Mouse (Mus musculus) hindbrain, embryonic 15.5 days (tissue): Measurements from ENCODE around the gene Lrrfip1. TPM values are rescaled to one million over a fixed set of nuclear protein-coding genes. Genes with fewer than 3 reads are reported as not detected.
A peak's percentile ranks its signal among the peaks of the same experiment; 100 is the strongest.

ENCODE experiments used
- ATAC-seq: fragments of 200-750 bp; cut with Nextera tagmentation; 2 replicates; pipeline ENCODE4 v1.8.0; 2017; ENCODE audit warnings: low read depth, moderate number of reproducible peaks, moderate TSS enrichment; ENCODE audit not compliant: low FRiP score
- H3K27ac ChIP-seq: fragments of 300-500 bp; sonication (generic); replicated peaks from 2 replicates; pipeline ENCODE4 v1.5.1; 2015; ENCODE audit warnings: mild to moderate bottlenecking, inconsistent platforms
- H3K27me3 ChIP-seq: fragments of 300-500 bp; sonication (generic); 2 replicates; pipeline ENCODE4 v1.6.1; 2015; ENCODE audit warnings: control low read depth, inconsistent platforms
- H3K36me3 ChIP-seq: fragments of 300-500 bp; sonication (generic); 2 replicates; pipeline ENCODE4 v1.6.1; 2015; ENCODE audit warnings: control low read depth, inconsistent platforms
- H3K4me1 ChIP-seq: fragments of 300-500 bp; sonication (generic); replicated peaks from 2 replicates; pipeline ENCODE4 v1.6.1; 2015; ENCODE audit warnings: control low read depth, inconsistent platforms
- H3K4me2 ChIP-seq: fragments of 300-500 bp; sonication (generic); 2 replicates; pipeline ENCODE4 v1.6.1; 2015; ENCODE audit warnings: moderate library complexity, mild to moderate bottlenecking, inconsistent platforms
- H3K4me3 ChIP-seq: fragments of 300-500 bp; sonication (generic); 2 replicates; pipeline ENCODE4 v1.5.1; 2015; ENCODE audit warnings: mild to moderate bottlenecking, inconsistent platforms
- H3K9ac ChIP-seq: fragments of 300-500 bp; sonication (generic); 2 replicates; pipeline ENCODE4 v1.6.1; 2015; ENCODE audit warnings: inconsistent platforms
- H3K9me3 ChIP-seq: fragments of 300-500 bp; sonication (generic); 2 replicates; pipeline ENCODE4 v1.6.1; 2016; ENCODE audit warnings: control low read depth, inconsistent platforms
- WGBS: fragments of 180-500 bp; shearing (Covaris S2); methylation state at CpG from one replicate; pipeline ENCODE4 v1.1.7; 2015; 5-methylcytosine and 5-hydroxymethylcytosine counted together
- polyA plus RNA-seq: library from polyadenylated mRNA; unstranded; fragments of >200 nt; fragmentation: Nextera tagmentation; extraction: Ambion mirVana; gene quantifications from 2 replicates; pipeline ENCODE4 v1.2.1, GENCODE M21; 2015

Lrrfip1 gene
- polyA plus RNA-seq, 1 experiment from 2014 or later, result 41.5 TPM

- Histone ChIP-seq H3K4me3 (no peak overlapping the region), H3K36me3 (no peaks in the 10 kb centered on the region), H3K4me1 (0 out of 2 replicates have a peak, but pooled peaks cover 4% of the 10 kb centered on the region), H3K27ac (no peak overlapping the region), H3K9ac (no peak overlapping the region), H3K4me2 (no peak overlapping the region), H3K9me3 (no peaks in the 10 kb centered on the region), H3K27me3 (no peaks in the 10 kb centered on the region)
- no peak for ATAC-seq
- WGBS, result 88% methylated on average over 3 of the region's 3 CpGs
These were observed 12.8 kb downstream of the Lrrfip1 start for GRCm38 (mm10) chr1:91011336-91011735.

DNA sequence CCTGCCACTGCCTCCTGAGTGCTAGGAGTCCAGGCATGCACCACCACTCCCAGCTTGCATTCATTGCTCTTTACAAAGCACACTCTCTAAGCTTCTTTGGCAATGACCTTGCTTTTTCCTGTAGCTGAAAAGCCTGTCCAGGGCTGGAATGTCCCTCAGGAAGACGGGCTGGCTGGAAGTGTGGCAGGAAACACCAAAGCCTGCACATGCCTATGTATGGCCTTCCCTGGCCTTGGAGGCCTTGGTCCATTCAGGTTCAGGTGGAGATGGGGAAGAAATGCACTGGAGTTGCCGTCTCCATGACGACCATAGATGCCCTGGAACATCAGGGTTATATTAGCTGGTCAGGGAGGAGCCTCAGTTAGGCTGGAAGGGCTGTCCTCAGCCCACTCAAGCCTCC lies 15.3 kb downstream of the Lrrfip1 start:
- 74% methylated on average over 3 of the region's 3 CpGs for WGBS
- H3K9me3 ChIP-seq, result no peaks in the 10 kb centered on the region
- H3K36me3 ChIP-seq, result no peaks in the 10 kb centered on the region
- H3K27me3 ChIP-seq, result no peaks in the 10 kb centered on the region
- H3K4me1 ChIP-seq, result peaks cover 17% of the 10 kb centered on the region
- no peak for ATAC-seq
- H3K9ac ChIP-seq, result no peak overlapping the region
- no peak overlapping the region for H3K27ac ChIP-seq
- H3K4me2 ChIP-seq, result no peak overlapping the region
- no peak overlapping the region for H3K4me3 ChIP-seq

- Histone ChIP-seq H3K36me3 (no peaks in the 10 kb centered on the region), H3K4me3 (no peak overlapping the region), H3K4me1 (peaks cover 17% of the 10 kb centered on the region), H3K27me3 (no peaks in the 10 kb centered on the region), H3K9ac (no peak overlapping the region), H3K4me2 (no peak overlapping the region), H3K27ac (no peak overlapping the region), H3K9me3 (no peaks in the 10 kb centered on the region)
- WGBS, result 67% methylated on average over 7 of the region's 7 CpGs
- no peak for ATAC-seq
These were observed 17.0 kb downstream of the Lrrfip1 start for GRCm38 (mm10) chr1:91015571-91015970.

DNA sequence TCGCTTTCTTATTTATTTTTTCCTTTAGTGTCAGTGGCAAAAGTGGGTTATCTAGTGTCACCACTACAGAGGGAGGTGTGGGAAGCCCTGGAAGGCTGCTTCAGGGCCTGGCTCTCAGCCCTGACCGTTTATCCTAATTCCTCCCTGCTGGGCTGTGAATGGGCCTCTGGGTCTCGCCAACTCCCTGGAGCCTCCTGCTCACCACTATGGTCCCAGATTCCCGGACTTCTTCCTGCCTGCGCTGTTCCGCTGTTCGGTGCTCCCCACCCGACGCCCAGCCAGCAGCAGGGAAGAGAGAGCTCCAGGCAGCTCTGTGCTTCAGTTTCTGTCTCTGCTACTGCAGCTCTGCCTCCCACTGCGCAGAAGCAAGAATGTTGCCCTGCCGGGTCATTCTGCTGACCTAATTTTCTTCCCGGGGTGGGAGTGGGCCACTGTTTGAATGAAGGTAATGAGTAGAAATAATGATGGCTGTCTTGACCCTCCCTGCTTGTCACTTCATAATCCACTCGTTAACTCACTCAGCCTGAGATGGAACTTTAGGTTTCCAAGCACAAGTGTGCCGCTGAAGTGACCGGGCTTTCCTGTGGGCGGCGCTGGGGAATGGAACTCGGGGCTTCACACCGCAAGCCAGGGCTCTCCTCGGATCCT lies 18.7 kb downstream of the Lrrfip1 start:
- Histone ChIP-seq H3K4me1 (peaks cover 15% of the 10 kb centered on the region), H3K9ac (no peak overlapping the region), H3K36me3 (no peaks in the 10 kb centered on the region), H3K4me2 (peak overlapping the region; percentile 34), H3K27ac (0 out of 2 replicates have a peak overlapping the region, but pooled peaks have one; percentile 10), H3K27me3 (no peaks in the 10 kb centered on the region), H3K4me3 (no peak overlapping the region), H3K9me3 (no peaks in the 10 kb centered on the region)
- WGBS, result 14% methylated on average over 20 of the region's 20 CpGs
- ATAC-seq, result no peak

DNA sequence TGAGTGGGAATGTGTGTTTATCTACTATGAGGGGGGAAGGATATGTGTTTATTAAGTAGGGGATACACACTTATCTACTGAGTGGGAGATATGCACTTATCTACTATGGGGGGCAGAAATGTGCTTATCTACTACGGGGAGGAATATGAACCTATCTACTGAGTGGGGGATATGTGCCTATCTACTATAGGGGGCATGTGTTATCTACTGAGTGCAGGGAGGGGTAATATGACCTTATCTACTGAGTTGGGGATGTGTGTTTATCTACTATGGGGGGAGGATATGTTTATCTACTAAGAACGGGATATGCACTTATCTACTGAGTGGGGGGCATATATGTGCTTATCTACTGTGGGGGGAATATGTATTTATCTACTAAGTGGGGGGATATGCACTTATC lies 20.8 kb downstream of the Lrrfip1 start:
- Histone ChIP-seq H3K4me2 (no peak overlapping the region), H3K36me3 (no peaks in the 10 kb centered on the region), H3K4me1 (peaks cover 17% of the 10 kb centered on the region), H3K27ac (no peak overlapping the region), H3K9ac (no peak overlapping the region), H3K9me3 (no peaks in the 10 kb centered on the region), H3K27me3 (no peaks in the 10 kb centered on the region), H3K4me3 (no peak overlapping the region)
- 95% methylated on average over 2 of the region's 2 CpGs for WGBS
- ATAC-seq, result no peak

- Histone ChIP-seq H3K9me3 (no peaks in the 10 kb centered on the region), H3K36me3 (peaks cover 8% of the 10 kb centered on the region; the same call in 1 of the 2 replicates), H3K4me1 (peaks cover 17% of the 10 kb centered on the region), H3K27me3 (no peaks in the 10 kb centered on the region), H3K9ac (no peak overlapping the region), H3K4me2 (no peak overlapping the region), H3K27ac (no peak overlapping the region), H3K4me3 (no peak overlapping the region)
- 61% methylated on average over 3 of the region's 3 CpGs for WGBS
- ATAC-seq, result no peak
These were observed 22.8 kb downstream of the Lrrfip1 start for GRCm38 (mm10) chr1:91021304-91021703.

GRCm38 (mm10) chr1:91022157-91022895 lies 23.8 kb downstream of the Lrrfip1 start:
- H3K4me3 ChIP-seq, result no peak overlapping the region
- WGBS, result 80% methylated on average over 11 of the region's 11 CpGs
- H3K27me3 ChIP-seq, result no peaks in the 10 kb centered on the region
- no peak overlapping the region for H3K27ac ChIP-seq
- no peak for ATAC-seq
- no peak overlapping the region for H3K9ac ChIP-seq
- no peak overlapping the region for H3K4me2 ChIP-seq
- H3K9me3 ChIP-seq, result no peaks in the 10 kb centered on the region
- peaks cover 8% of the 10 kb centered on the region for H3K4me1 ChIP-seq
- H3K36me3 ChIP-seq, result peaks cover 8% of the 10 kb centered on the region; the same call in 1 of the 2 replicates

- no peak overlapping the region for H3K27ac ChIP-seq
- no peaks in the 10 kb centered on the region for H3K27me3 ChIP-seq
- 0 out of 2 replicates have a peak, but pooled peaks cover 4% of the 10 kb centered on the region for H3K4me1 ChIP-seq
- no peaks in the 10 kb centered on the region for H3K9me3 ChIP-seq
- H3K36me3 ChIP-seq, result peaks cover 8% of the 10 kb centered on the region; the same call in 1 of the 2 replicates
- no peak overlapping the region for H3K4me2 ChIP-seq
- H3K4me3 ChIP-seq, result no peak overlapping the region
- no peak for ATAC-seq
- no peak overlapping the region for H3K9ac ChIP-seq
- 90% methylated on average over 5 of the region's 5 CpGs for WGBS
These were observed 24.7 kb downstream of the Lrrfip1 start for GRCm38 (mm10) chr1:91023230-91023629.

- 0 out of 2 replicates have a peak, but pooled peaks cover 4% of the 10 kb centered on the region for H3K4me1 ChIP-seq
These were observed 25.4 kb downstream of the Lrrfip1 start for GRCm38 (mm10) chr1:91023960-91024359.

DNA sequence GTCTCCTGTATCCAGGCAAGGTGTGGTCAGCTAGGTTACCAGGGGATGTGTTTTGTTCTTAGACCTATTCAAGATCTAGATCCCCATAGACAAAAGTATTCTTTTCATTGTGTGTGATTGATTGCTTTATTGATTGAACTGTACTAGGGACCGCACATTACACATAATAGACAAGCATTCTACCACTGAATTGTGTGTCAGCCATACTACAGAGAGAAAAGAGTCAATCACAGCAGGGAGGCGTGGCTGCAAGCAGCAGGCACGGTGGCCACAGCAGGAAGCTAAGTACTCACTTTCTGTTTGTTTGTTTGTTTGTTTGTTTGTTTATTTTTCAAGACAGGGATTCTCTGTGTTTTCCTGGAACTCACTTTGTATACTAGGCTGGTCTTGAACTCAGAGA lies 25.9 kb downstream of the Lrrfip1 start:
- no peak overlapping the region for H3K4me3 ChIP-seq
- H3K9me3 ChIP-seq, result no peaks in the 10 kb centered on the region
- WGBS, result 43% methylated on average over 3 of the region's 3 CpGs
- H3K27me3 ChIP-seq, result no peaks in the 10 kb centered on the region
- 0 out of 2 replicates have a peak, but pooled peaks cover 4% of the 10 kb centered on the region for H3K4me1 ChIP-seq
- no peak overlapping the region for H3K27ac ChIP-seq
- H3K4me2 ChIP-seq, result no peak overlapping the region
- H3K36me3 ChIP-seq, result peaks cover 8% of the 10 kb centered on the region; the same call in 1 of the 2 replicates
- ATAC-seq, result no peak
- H3K9ac ChIP-seq, result no peak overlapping the region

More at GRCm38 (mm10) chr1:91023960-91024359, 25.4 kb downstream of the Lrrfip1 start:
- H3K4me2 ChIP-seq, result no peak overlapping the region
- no peak overlapping the region for H3K27ac ChIP-seq
- no peaks in the 10 kb centered on the region for H3K27me3 ChIP-seq
- no peak overlapping the region for H3K4me3 ChIP-seq
- no peaks in the 10 kb centered on the region for H3K9me3 ChIP-seq
- peaks cover 8% of the 10 kb centered on the region; the same call in 1 of the 2 replicates for H3K36me3 ChIP-seq
- no peak overlapping the region for H3K9ac ChIP-seq
- WGBS, result 85% methylated on average over 9 of the region's 9 CpGs
- no peak for ATAC-seq

- H3K9me3 ChIP-seq, result no peaks in the 10 kb centered on the region
- H3K9ac ChIP-seq, result no peak overlapping the region
- no peak overlapping the region for H3K4me3 ChIP-seq
- H3K4me2 ChIP-seq, result no peak overlapping the region
- 0 out of 2 replicates have a peak, but pooled peaks cover 4% of the 10 kb centered on the region for H3K4me1 ChIP-seq
- no peak overlapping the region for H3K27ac ChIP-seq
- peaks cover 8% of the 10 kb centered on the region; the same call in 1 of the 2 replicates for H3K36me3 ChIP-seq
- no peaks in the 10 kb centered on the region for H3K27me3 ChIP-seq
- no peak for ATAC-seq
- WGBS, result 91% methylated on average over 2 of the region's 2 CpGs
These were observed 28.4 kb downstream of the Lrrfip1 start for GRCm38 (mm10) chr1:91026945-91027344.

DNA sequence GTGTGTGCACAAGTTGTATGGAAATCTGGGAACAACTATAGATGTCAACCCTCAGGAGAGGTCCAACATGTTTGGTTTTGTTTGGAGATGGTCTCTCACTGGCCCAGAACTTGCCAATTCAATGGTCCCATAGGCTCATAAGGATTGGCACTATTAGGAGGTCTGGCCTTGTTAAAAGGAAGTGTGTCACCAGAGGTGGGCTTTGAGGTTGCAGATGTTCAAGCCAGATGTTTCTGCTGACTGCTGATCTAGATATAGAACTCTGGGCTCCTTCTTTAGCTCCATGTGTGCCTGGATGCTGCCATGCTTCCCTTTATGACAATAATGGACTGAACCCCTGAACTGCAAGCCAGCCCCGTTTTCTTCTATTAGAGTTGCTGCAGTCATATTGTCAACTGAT lies 31.8 kb downstream of the Lrrfip1 start:
- no peak for ATAC-seq
- Histone ChIP-seq H3K27me3 (no peaks in the 10 kb centered on the region), H3K4me2 (no peak overlapping the region), H3K9ac (no peak overlapping the region), H3K9me3 (no peaks in the 10 kb centered on the region), H3K36me3 (peaks cover 8% of the 10 kb centered on the region; the same call in 1 of the 2 replicates), H3K4me1 (no peaks in the 10 kb centered on the region), H3K27ac (no peak overlapping the region), H3K4me3 (no peak overlapping the region)
- WGBS, result 97% methylated on average over 1 of the region's 1 CpGs
